Comparison of ENCODE assay signal across 25 mouse cellular contexts in genomic region chr8:126508871-126509586, GRCm38 (mm10). TPM values are rescaled to one million over a fixed set of nuclear protein-coding genes. Genes with fewer than 3 reads are reported as not detected.
A peak's percentile ranks its signal among the peaks of the same experiment; 100 is the strongest.
DNase-seq lines count a peak whose midpoint lies in the region; ATAC-seq and TF ChIP-seq lines count a peak whose summit lies in the region.
"Had no signal": no experiment of that assay in that cellular context is flagged by ENCODE, and none has a peak within 500 bp of the region (broad histone marks: within the 10 kb centered on the region; RNA-seq: fewer than 3 reads in every experiment).

No protein-coding gene starts in this region.

- no peak overlapping the region for H3K4me3 ChIP-seq in layer of hippocampus, adult 2 months
- no peak overlapping the region for H3K4me3 ChIP-seq in E14TG2a.4 (replicated peaks; ENCODE audit: low read length)
- H3K4me3 ChIP-seq: embryonic facial prominence, embryonic 12.5 days; erythroblast, embryonic 14.5 days; forebrain, embryonic 13.5 days; heart, embryonic 10.5 days; hindbrain, embryonic 12.5 days; limb, embryonic 15.5 days; midbrain, embryonic 12.5 days; neural tube, embryonic 12.5 days had no signal

- ATAC-seq in megakaryocyte, adult 5-6 weeks (ENCODE audit: poor library complexity, severe bottlenecking) = no peak
- ATAC-seq: forebrain, embryonic 13.5 days had no signal

- peaks cover 10% of the 10 kb centered on the region for H3K9me3 ChIP-seq in E14TG2a.4 (ENCODE audit: low read length)
- H3K9me3 ChIP-seq: embryonic facial prominence, embryonic 12.5 days; heart, embryonic 10.5 days; hindbrain, embryonic 12.5 days; limb, embryonic 15.5 days; neural tube, embryonic 12.5 days had no signal

- no peak for DNase-seq in layer of hippocampus, adult 2 months (ENCODE audit: low spot score in 2 of 2)
- no peak for DNase-seq in layer of hippocampus, postnatal 10 days (ENCODE audit: low spot score in 2 of 2)
- DNase-seq in 3T3-L1 (ENCODE audit: low read depth, low spot score) = peak; percentile 72
- DNase-seq in R1 (ENCODE audit: low read depth, low spot score) = peak; percentile 62
- no peak for DNase-seq in neural tube, embryonic 10.5 days (ENCODE audit: extremely low spot score, low spot score)
- DNase-seq in spleen, adult 12 weeks (ENCODE audit: low spot score) = no peak
- DNase-seq: cerebellum, adult 9-10 months; gastrocnemius, postnatal 36 days; kidney, adult 8-10 months; kidney, postnatal 36 days; lung, adult 2 months; right cerebral cortex, adult 18-20 months; spleen, adult 18-20 months; thymus, adult 18-20 months had no signal

- no peak overlapping the region for H3K27ac ChIP-seq in layer of hippocampus, adult 2 months
- H3K27ac ChIP-seq: embryonic facial prominence, embryonic 12.5 days; forebrain, embryonic 13.5 days; heart, embryonic 10.5 days; hindbrain, embryonic 12.5 days; limb, embryonic 15.5 days; midbrain, embryonic 12.5 days; neural tube, embryonic 12.5 days had no signal

- TF ChIP-seq CTCF in layer of hippocampus, adult 2 months (conservative IDR thresholded peaks at IDR 0.05) = peak; percentile 54
- peak; percentile 37; the same call in 1 of the 2 replicates for TF ChIP-seq CTCF in E14TG2a.4 (conservative IDR thresholded peaks at IDR 0.05; ENCODE audit: low read length)

- no peaks in the 10 kb centered on the region for H3K27me3 ChIP-seq in E14TG2a.4 (ENCODE audit: insufficient read depth, low read length)
- H3K27me3 ChIP-seq: CH12.LX; embryonic facial prominence, embryonic 12.5 days; forebrain, embryonic 13.5 days; hindbrain, embryonic 12.5 days; limb, embryonic 15.5 days; midbrain, embryonic 12.5 days; neural tube, embryonic 12.5 days had no signal

- peaks cover 6% of the 10 kb centered on the region for H3K4me1 ChIP-seq in E14TG2a.4 (replicated peaks; ENCODE audit: low read depth, low read length)
- H3K4me1 ChIP-seq: embryonic facial prominence, embryonic 12.5 days; forebrain, embryonic 13.5 days; limb, embryonic 15.5 days; neural tube, embryonic 12.5 days had no signal

- no peaks in the 10 kb centered on the region for H3K36me3 ChIP-seq in E14TG2a.4 (ENCODE audit: insufficient read depth, low read length)
- H3K36me3 ChIP-seq: embryonic facial prominence, embryonic 12.5 days; heart, embryonic 10.5 days; hindbrain, embryonic 12.5 days; limb, embryonic 15.5 days; midbrain, embryonic 12.5 days; neural tube, embryonic 12.5 days had no signal

RNA-seq across cellular contexts. Expression of gene Tarbp1, which starts 34.2 kb away (rescaled TPM):
- total RNA-seq in layer of hippocampus, adult 2 months (2021) = 1 to 10 TPM; 4.6 to 4.9 TPM
- total RNA-seq in layer of hippocampus, postnatal 10 days (2021) = 1 to 10 TPM; 4.4 to 5.9 TPM
- 3.2 TPM in 2 replicates for total RNA-seq in megakaryocyte, adult 5-6 weeks (2015)
- total RNA-seq in megakaryocyte, adult 5-6 weeks (2017) = 2.3 TPM in 2 replicates

Comparison
In these comparisons a context has a peak if more than half of its experiments do, and no peak if none do; other contexts are left out.
1. DNase-seq: peak in 3T3-L1 (single experiment) and R1 (single experiment); none in layer of hippocampus, adult 2 months (0 of 2), layer of hippocampus, postnatal 10 days (0 of 2), neural tube, embryonic 10.5 days (single experiment) and spleen, adult 12 weeks (single experiment).